Mouse (Mus musculus) liver, postnatal 0 days (tissue): ENCODE measurements around the gene Atp6v0e. TPM values are rescaled to one million over a fixed set of nuclear protein-coding genes. Genes with fewer than 3 reads are reported as not detected.

Experiments used
- ATAC-seq: fragments of 200-750 bp; cut with Nextera tagmentation; 2 replicates; pipeline ENCODE4 v1.8.0; 2017; ENCODE audit warnings: mild to moderate bottlenecking, moderate library complexity
- DNase-seq: peaks from one replicate; pipeline ENCODE4 v3.0.0-alpha.2; 2016
- H3K27ac ChIP-seq: fragments of 300-500 bp; sonication (generic); 2 replicates; pipeline ENCODE4 v1.5.1; 2014; ENCODE audit warnings: antibody characterized with exemption, moderate library complexity, mild to moderate bottlenecking, low read depth
- H3K27me3 ChIP-seq: fragments of 300-500 bp; sonication (generic); 2 replicates; pipeline ENCODE4 v1.6.1; 2014; ENCODE audit warnings: low read length, control low read depth, mixed read lengths; ENCODE audit not compliant: insufficient read depth
- H3K36me3 ChIP-seq: fragments of 300-500 bp; sonication (generic); replicated peaks from 2 replicates; pipeline ENCODE4 v1.6.1; 2014; ENCODE audit warnings: mild to moderate bottlenecking, control low read depth, low read length, moderate library complexity, mixed read lengths; ENCODE audit not compliant: insufficient read depth
- H3K4me1 ChIP-seq: fragments of 300-500 bp; sonication (generic); 2 replicates; pipeline ENCODE4 v1.6.1; 2014; ENCODE audit warnings: antibody characterized with exemption, mild to moderate bottlenecking, control low read depth; ENCODE audit not compliant: insufficient read depth
- H3K4me2 ChIP-seq: fragments of 300-500 bp; sonication (generic); 2 replicates; pipeline ENCODE4 v1.6.1; 2014; ENCODE audit warnings: low read depth, mild to moderate bottlenecking, low read length, moderate library complexity, mixed read lengths
- H3K4me3 ChIP-seq: fragments of 300-500 bp; sonication (generic); 2 replicates; pipeline ENCODE4 v1.5.1; 2014; ENCODE audit warnings: low read depth, low read length
- H3K9ac ChIP-seq: fragments of 300-500 bp; sonication (generic); replicated peaks from 2 replicates; pipeline ENCODE4 v1.6.1; 2014; ENCODE audit warnings: mild to moderate bottlenecking, moderate library complexity
- H3K9me3 ChIP-seq: fragments of 300-500 bp; sonication (generic); 2 replicates; pipeline ENCODE4 v1.6.1; 2016; ENCODE audit warnings: mild to moderate bottlenecking, control low read depth, low read length, mixed read lengths
- CTCF ChIP-seq: sonication (generic); IDR thresholded peaks from 2 replicates; pipeline ENCODE4 v1.5.1; 2016; ENCODE audit warnings: antibody characterized with exemption, low read depth
- EP300 ChIP-seq: IDR thresholded peaks from 2 replicates; pipeline ENCODE4 v1.6.1; 2016; ENCODE audit warnings: antibody characterized with exemption, low read depth, mild to moderate bottlenecking
- WGBS: fragments of 180-500 bp; shearing (Covaris S2); extraction: QIAGEN DNeasy Blood & Tissue Kit; methylation state at CpG from one replicate; pipeline ENCODE4 v1.1.7; 2014; ENCODE audit not compliant: insufficient replicate concordance; 5-methylcytosine and 5-hydroxymethylcytosine counted together
- polyA plus RNA-seq: library from polyadenylated mRNA; unstranded; fragments of >200 nt; fragmentation: Nextera tagmentation; extraction: Ambion mirVana; gene quantifications from 2 replicates; pipeline ENCODE4 v1.2.1, GENCODE M21; 2015

The Atp6v0e gene
- polyA plus RNA-seq, 1 experiment from 2014 or later, result 126 TPM

DNA sequence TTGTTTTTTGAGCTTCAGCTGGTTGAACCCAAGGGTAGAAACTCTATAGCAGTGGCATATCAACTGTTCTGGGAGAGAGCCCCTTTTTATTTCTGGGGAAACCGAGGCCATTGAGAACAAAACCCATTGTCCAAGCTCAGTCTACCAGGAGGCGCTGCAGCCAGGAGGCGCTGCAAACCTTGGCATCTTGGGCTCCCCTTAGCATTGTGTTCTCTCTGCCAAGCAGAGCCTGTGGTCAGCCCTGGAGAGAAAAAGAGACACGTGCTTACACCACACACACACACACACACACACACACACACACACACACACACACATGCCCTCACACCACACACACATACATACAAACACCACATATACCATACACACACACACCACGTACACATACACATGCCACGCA lies 42.7 kb upstream of the Atp6v0e start:
- H3K4me1 ChIP-seq, result peaks cover 25% of the 10 kb centered on the region
- no peaks in the 10 kb centered on the region for H3K27me3 ChIP-seq
- H3K27ac ChIP-seq, result peak overlapping the region; percentile 66; the same call in 1 of the 2 replicates
- H3K4me2 ChIP-seq, result no peak overlapping the region
- ATAC-seq (no peak), DNase-seq (no peak)
- no peak overlapping the region for H3K9ac ChIP-seq
- H3K4me3 ChIP-seq, result no peak overlapping the region
- peaks cover 11% of the 10 kb centered on the region; the same call in 1 of the 2 replicates for H3K36me3 ChIP-seq
- no peaks in the 10 kb centered on the region for H3K9me3 ChIP-seq
- 91% methylated on average over 6 of the region's 6 CpGs for WGBS
- TF ChIP-seq CTCF (0 out of 2 replicates have a peak, but pooled peaks have one; percentile 10), EP300 (no peak)

DNA sequence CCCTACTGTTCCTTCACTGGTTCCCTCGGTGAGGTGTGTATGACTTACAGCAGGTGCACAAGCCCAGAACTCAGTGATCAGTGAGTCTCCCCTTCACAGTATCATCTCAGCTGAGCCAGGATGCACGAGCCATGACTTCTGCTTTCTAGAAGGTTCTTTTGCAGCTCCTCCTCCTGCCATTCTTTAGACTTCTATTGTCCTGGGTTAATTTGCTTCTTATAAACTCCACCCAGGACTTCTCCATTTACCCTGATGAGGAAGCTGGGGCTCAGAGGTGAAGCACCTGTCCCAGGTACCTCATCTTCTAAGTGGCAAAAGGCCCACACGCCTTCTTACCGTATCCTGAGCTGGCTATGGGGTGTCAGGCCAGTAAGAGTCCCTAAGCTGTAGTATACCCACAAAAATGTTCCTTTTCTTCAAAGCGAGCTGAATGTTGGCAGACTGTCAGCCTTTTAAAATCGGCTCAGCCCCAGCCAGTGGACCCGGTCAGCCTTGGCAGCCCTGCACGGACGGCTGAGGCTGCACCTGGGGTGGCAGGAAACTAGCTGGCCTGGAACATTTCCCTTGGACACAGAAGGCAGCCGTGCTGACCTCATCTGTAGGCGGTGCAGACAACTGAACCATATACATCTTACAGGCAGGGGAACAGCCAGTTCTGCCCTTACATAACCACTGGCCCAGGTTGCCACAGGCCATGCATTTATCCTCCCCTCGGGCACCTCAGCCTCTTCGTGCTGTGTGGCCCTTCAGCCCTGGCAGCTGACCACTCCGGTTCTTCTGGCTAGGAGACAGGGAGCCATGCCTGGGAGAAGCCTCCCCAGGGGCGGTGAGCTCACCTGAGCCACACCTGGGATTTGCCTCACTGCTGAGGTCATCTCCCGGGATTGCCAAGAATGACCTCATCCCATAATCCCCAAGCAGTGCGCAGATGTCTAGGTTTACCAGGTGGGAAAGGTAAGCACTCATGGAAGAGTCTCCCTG lies 42.0 kb upstream of the Atp6v0e start:
- peak; percentile 46 for DNase-seq

DNA sequence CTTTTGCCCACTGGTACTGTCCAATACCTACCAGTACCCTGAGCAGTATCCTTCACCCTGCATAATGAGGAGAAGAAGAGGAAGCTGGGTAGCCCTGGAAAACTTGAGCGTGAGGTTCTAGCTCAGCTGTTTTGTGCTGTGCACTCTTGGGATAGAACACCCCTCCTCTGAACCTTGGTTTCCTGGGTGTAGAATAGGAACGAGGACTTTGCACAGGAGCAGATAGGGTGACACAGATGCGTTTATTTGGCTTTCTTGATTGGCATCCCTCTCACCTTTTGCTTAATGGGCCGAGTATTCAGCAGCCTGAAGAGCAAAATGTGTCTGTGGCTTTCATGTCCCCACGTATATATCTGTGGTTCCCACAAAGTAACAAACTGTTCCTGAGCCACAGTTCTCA lies 41.1 kb upstream of the Atp6v0e start:
- DNase-seq (no peak), ATAC-seq (peak; percentile 58)
- Histone ChIP-seq H3K27ac (no peak overlapping the region; the same call in 1 of the 2 replicates), H3K27me3 (no peaks in the 10 kb centered on the region), H3K36me3 (peaks cover 9% of the 10 kb centered on the region; the same call in 1 of the 2 replicates), H3K4me3 (no peak overlapping the region), H3K9me3 (no peaks in the 10 kb centered on the region), H3K4me1 (peaks cover 17% of the 10 kb centered on the region), H3K9ac (peak overlapping the region; percentile 6; the same call in 1 of the 2 replicates), H3K4me2 (no peak overlapping the region)
- WGBS, result 69% methylated on average over 5 of the region's 5 CpGs
- TF ChIP-seq CTCF (no peak), EP300 (no peak)

More for the DNA sequence above, 42.0 kb upstream of the Atp6v0e start:
- H3K4me2 ChIP-seq, result no peak overlapping the region
- TF ChIP-seq CTCF (no peak), EP300 (no peak)
- peak overlapping the region; percentile 66 for H3K27ac ChIP-seq
- no peaks in the 10 kb centered on the region for H3K9me3 ChIP-seq
- peaks cover 9% of the 10 kb centered on the region; the same call in 1 of the 2 replicates for H3K36me3 ChIP-seq
- WGBS, result 76% methylated on average over 17 of the region's 17 CpGs
- ATAC-seq, result peak; percentile 85
- H3K4me3 ChIP-seq, result no peak overlapping the region
- no peaks in the 10 kb centered on the region for H3K27me3 ChIP-seq
- H3K4me1 ChIP-seq, result peaks cover 25% of the 10 kb centered on the region
- H3K9ac ChIP-seq, result 0 out of 2 replicates have a peak overlapping the region, but pooled peaks have one; percentile 6

DNA sequence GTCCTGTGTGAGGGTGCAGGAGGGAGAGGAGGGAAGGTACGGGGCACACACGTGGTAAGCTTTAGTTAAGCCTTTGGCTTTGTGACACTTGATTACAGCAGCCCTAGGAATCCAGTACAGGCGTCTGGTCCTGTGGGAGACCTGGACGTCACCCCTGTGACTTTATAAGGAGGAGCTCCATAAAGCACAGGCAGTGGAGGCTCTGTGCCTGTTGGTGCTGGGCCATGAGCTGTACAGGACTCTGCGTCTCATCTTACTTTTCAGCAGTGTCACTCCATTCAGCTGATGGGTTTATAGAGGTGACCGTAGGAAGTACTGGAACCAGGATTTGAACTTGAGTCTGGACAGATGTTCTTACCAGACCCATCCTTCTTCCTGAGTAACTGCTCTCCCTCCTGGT lies 39.0 kb upstream of the Atp6v0e start:
- Histone ChIP-seq H3K4me1 (peaks cover 11% of the 10 kb centered on the region), H3K27me3 (no peaks in the 10 kb centered on the region), H3K4me3 (no peak overlapping the region), H3K36me3 (peaks cover 10% of the 10 kb centered on the region; the same call in 1 of the 2 replicates), H3K9ac (no peak overlapping the region), H3K4me2 (no peak overlapping the region), H3K9me3 (no peaks in the 10 kb centered on the region), H3K27ac (no peak overlapping the region)
- DNase-seq, result no peak
- no peak for ATAC-seq
- no peak for TF ChIP-seq EP300
- no peak for TF ChIP-seq CTCF
- WGBS, result 75% methylated on average over 6 of the region's 6 CpGs

DNA sequence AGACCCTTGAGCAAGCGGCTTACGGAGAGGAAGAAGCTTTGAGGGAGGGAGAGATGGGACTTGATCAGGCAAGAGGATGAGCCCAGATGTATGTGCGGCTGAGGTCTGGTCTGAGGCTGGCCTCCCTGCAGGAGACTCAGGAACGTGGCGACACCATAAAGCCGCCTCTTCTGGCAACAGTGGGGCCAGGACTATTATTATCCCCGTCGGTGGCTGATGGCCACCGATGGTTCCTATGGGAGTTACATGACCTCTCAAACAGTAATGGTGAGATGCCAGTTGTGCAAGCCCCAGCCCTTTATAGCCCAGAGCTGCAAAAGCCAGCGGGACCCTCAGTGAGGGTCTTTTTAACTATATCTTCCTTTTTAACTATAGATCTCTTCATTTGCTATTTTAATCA lies 38.0 kb upstream of the Atp6v0e start:
- Histone ChIP-seq H3K4me3 (no peak overlapping the region), H3K4me1 (peaks cover 11% of the 10 kb centered on the region), H3K9me3 (no peaks in the 10 kb centered on the region), H3K9ac (no peak overlapping the region), H3K36me3 (peaks cover 13% of the 10 kb centered on the region; the same call in 1 of the 2 replicates), H3K27ac (no peak overlapping the region), H3K4me2 (no peak overlapping the region), H3K27me3 (no peaks in the 10 kb centered on the region)
- 85% methylated on average over 10 of the region's 10 CpGs for WGBS
- TF ChIP-seq CTCF, result no peak
- no peak for TF ChIP-seq EP300
- DNase-seq (no peak), ATAC-seq (no peak)

DNA sequence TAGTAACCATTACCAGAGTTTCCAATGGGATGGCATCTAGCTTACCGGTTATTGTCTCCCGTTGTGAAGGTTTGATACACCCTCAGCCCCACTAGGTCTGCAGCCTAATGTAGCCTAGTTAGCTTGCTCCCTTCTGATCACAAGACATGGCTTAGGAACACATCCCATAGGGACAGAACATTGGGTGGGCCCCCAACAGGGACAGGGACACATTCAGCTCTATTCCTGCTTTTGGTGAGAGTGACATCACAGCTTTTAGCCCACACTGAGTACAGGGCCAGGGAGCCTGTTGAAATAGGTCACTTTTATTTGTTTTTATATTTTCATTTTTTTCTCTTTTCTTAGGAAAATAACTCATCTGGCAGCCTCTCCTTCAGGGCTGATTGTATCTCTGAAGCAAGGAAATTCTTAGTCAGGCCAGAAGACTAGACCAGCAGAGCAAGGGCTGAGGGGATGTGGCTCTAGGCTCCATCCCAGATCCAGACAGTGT lies 37.5 kb upstream of the Atp6v0e start:
- H3K9me3 ChIP-seq, result no peaks in the 10 kb centered on the region
- H3K27me3 ChIP-seq, result no peaks in the 10 kb centered on the region
- peaks cover 11% of the 10 kb centered on the region for H3K4me1 ChIP-seq
- DNase-seq (no peak), ATAC-seq (no peak)
- WGBS, result 87% methylated on average over 2 of the region's 2 CpGs
- no peak for TF ChIP-seq EP300
- TF ChIP-seq CTCF, result no peak
- H3K36me3 ChIP-seq, result peaks cover 16% of the 10 kb centered on the region; the same call in 1 of the 2 replicates
- H3K4me3 ChIP-seq, result no peak overlapping the region
- H3K27ac ChIP-seq, result no peak overlapping the region
- no peak overlapping the region for H3K9ac ChIP-seq
- no peak overlapping the region for H3K4me2 ChIP-seq
